Mouse (Mus musculus): ENCODE measurements at regions not wholly inside any gene's neighbourhood (a gene's known extent, or its start where the extent isn't known, plus 50 kb on each side); places are given as distances from the start of the nearest gene placed in this dataset.

DNA sequence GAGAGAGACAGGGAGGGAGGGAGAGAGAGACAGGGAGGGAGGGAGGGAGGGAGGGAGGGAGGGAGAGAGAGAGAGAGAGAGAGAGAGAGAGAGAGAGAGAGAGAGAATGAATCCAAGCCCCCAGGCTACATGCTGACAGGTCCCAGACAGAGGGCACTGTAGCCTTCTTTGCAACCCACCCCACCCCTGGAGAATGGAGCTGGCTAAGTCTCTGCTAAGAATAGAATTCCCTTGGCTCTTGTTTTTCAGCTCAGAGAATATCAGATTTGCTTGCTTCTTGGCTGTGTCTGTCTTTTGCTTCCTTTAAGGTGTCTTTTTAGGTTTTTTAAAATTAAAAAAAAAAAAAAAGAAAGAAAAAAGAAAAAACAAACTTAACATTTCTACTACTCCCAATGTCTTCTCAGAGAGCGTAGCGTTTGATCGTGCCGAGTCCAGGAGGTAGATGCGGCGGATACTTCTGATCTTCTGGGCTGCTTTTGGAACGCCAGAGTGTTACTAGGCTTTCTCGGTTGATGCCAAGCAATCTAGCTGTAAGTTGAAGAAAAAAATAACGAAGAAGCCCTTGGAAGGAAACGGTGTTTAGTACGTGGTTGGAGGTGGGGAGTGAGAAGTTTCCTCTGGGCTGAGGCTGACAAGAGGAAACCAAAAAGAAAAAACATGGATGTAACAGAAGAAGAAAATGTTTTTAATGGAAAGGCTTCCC lies 68.7 kb upstream of the Plxnc1 start:
- ATAC-seq (replicated peaks in 1 of 2; ENCODE audit: insufficient read depth in 1 of 2, low FRiP score in 2 of 2, low TSS enrichment in 1 of 2, low read depth in 1 of 2, poor library complexity in 2 of 2, severe bottlenecking in 2 of 2), result no peak

DNA sequence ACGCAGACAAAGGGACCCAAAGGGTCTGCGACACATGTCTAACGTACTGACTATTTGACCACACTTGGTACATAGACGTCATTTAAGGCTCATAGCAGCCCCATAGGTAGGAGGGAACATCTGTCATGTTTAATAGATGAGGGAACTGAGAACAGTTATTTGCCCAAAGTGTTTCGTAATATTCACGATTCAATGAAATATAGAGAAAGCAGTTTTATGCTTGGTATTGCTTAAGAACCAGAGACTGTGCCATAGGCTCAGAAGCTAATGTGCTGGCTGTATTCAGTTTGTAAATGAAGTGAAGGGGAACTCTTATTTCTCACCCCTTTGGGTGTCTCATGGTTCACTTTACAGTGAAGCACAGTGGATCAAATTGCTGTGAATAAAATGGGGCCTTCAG lies 65.7 kb upstream of the Plxnc1 start:
- ATAC-seq (replicated peaks in 1 of 2; ENCODE audit: insufficient read depth in 1 of 2, low FRiP score in 2 of 2, low TSS enrichment in 1 of 2, low read depth in 1 of 2, poor library complexity in 2 of 2, severe bottlenecking in 2 of 2), result no peak

DNA sequence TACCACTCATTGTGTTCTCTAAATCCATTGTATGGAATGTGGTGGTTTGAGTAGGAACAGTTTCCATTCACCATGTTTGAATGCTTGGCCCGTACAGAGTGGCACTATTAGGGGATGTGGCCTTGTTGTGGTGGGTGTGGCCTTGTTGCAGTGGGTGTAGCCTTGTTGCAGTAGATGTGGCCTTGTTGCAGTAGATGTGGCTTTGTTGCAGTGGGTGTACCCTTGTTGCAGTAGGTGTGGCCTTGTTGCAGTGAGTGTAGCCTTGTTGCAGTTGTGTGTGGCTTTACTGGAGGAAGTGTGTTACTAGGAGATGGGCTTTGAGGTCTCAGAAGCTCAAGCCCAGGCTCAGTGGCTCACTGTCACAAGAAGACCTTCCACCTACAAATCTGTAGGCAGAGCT lies 64.4 kb upstream of the Plxnc1 start:
- no peak for ATAC-seq (replicated peaks in 1 of 2; ENCODE audit: insufficient read depth in 1 of 2, low FRiP score in 2 of 2, low TSS enrichment in 1 of 2, low read depth in 1 of 2, poor library complexity in 2 of 2, severe bottlenecking in 2 of 2)

DNA sequence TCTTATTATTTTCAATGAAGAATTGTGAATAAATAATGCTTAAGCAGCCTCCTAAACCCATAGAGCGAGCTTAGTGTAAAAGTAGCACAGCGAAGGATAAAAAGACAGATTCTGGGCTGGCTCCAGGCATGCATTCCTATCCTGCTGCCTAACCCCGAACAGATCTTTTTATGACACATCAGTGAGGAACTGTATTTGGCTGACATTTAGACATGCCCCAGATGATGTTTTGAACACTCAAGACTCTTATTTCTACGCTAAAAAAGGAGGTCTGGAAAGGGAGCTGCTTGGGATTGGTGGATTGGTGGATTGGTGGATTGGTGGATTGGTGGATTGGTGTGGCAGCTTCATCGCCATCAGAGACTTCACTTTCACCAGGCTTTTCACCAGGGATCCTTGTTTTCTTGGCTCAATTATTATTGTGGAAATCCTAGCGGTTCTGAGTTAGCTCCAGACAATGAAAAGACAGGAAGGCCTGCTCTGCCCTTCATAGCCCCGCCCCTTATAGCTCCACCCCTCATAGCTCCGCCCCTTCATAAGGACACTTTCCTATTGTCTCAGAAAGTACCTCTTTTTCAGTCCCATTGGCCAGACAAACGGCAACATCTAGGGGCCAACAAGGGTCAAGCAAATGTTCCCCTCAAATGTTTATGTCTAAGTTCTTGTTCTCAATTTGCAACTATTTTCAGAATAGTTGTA lies 59.6 kb upstream of the Plxnc1 start:
- ATAC-seq (replicated peaks in 1 of 2; ENCODE audit: insufficient read depth in 1 of 2, low FRiP score in 2 of 2, low TSS enrichment in 1 of 2, low read depth in 1 of 2, poor library complexity in 2 of 2, severe bottlenecking in 2 of 2), result no peak

DNA sequence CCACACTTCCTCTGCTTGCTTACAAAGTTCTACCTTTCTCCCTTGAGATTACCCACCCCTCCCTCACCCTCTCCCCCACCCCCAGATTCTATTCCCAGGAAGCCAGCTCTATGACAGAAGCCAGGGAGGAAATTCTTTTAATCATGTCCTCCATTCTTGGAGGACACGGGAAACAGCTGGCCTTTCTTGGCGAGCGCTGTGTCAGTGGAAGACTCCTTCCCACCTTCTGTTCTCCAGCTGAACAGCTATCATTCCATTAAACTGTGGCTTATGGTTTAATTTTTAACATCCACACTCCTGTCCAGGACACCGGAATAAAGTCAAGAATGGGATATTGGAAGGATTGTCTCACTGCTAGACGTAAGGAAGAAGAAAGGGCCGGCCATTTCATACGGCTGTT lies 59.0 kb upstream of the Plxnc1 start:
- no peak for ATAC-seq (replicated peaks in 1 of 2; ENCODE audit: insufficient read depth in 1 of 2, low FRiP score in 2 of 2, low TSS enrichment in 1 of 2, low read depth in 1 of 2, poor library complexity in 2 of 2, severe bottlenecking in 2 of 2)

DNA sequence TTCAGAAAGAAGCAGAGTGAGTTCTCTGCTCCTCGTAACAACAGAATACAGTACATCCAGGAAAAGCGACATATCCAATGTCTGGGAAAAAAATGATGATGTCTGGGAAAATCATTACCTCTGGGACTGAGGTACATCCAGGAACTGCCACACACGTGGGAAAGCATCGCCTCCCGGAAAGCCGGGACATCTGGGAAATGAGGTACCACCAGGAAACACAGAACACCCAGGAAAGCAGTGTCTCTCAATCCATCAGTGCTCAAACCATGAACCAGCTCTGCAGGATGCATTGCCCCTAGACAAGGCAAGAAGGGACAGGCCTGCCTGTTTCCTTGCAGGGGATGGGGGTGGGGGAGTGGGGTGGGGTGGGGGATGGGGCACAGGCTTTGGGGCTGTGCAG lies 57.0 kb upstream of the Plxnc1 start:
- no peak for ATAC-seq (replicated peaks in 1 of 2; ENCODE audit: insufficient read depth in 1 of 2, low FRiP score in 2 of 2, low TSS enrichment in 1 of 2, low read depth in 1 of 2, poor library complexity in 2 of 2, severe bottlenecking in 2 of 2)

DNA sequence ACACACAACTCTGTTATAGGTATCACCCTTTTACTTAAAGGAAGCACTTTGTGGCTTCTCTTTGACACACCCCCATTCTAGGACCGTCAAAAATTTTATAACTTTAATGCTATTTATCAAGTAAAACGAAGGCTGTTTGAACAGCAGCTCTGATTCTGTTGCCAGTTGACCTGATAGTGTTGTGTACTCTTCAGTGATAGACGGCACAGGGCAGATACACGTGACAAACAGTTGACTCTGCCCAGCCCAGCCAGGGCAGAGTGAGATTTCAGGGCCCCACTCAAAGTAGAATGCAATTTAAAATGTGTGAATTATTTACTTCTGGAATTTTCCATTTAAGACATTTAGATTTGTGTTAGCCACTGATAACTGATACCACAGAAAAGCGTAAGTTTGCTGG lies 55.1 kb upstream of the Plxnc1 start:
- no peak for ATAC-seq (replicated peaks in 1 of 2; ENCODE audit: insufficient read depth in 1 of 2, low FRiP score in 2 of 2, low TSS enrichment in 1 of 2, low read depth in 1 of 2, poor library complexity in 2 of 2, severe bottlenecking in 2 of 2)

All from hematopoietic stem cell, adult 5-6 weeks (primary cell).